Mouse (Mus musculus) liver, postnatal 0 days (tissue): Measurements from ENCODE around the gene Fcgr3.
"Not testable (repeated sequence)": the region's sequence is repeated elsewhere in the genome, so short reads cannot be mapped to it uniquely, and the experiment has no call there.

ENCODE experiments used
- CTCF ChIP-seq: sonication (generic); IDR thresholded peaks from 2 replicates; pipeline ENCODE4 v1.5.1; 2016; ENCODE audit warnings: antibody characterized with exemption, low read depth
- EP300 ChIP-seq: IDR thresholded peaks from 2 replicates; pipeline ENCODE4 v1.6.1; 2016; ENCODE audit warnings: antibody characterized with exemption, low read depth, mild to moderate bottlenecking

GRCm38 (mm10) chr1:171077955-171078354 lies 13.2 kb upstream of the Fcgr3 start:
- not testable (repeated sequence) for TF ChIP-seq CTCF, EP300
